35 mouse cellular contexts compared by ENCODE assay signal in the genomic region with DNA sequence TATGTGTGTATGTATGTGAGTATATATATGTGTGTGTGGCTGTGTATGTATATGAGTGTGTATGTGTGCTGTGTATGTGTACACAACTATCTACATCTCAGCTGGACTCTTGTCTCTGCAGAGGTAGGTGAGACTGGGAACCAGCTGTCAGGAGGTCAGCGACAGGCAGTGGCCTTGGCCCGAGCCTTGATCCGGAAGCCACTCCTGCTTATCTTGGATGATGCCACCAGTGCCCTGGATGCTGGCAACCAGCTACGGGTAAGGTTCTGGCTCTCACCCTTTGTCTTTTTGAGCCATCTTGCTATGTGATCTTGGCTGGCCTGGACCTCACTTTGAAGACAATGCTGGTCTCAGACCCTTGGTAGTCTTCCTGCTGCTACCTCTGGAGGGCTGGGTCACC.
"Had no signal": no experiment of that assay in that cellular context is flagged by ENCODE, and none has a peak within 500 bp of the region (broad histone marks: within the 10 kb centered on the region; RNA-seq: fewer than 3 reads in every experiment).

No protein-coding gene starts in this region.

- H3K9me3 ChIP-seq: heart, embryonic 10.5 days; heart, embryonic 12.5 days; heart, embryonic 13.5 days; heart, embryonic 15.5 days; hindbrain, embryonic 10.5 days; hindbrain, embryonic 12.5 days; hindbrain, embryonic 13.5 days; hindbrain, embryonic 15.5 days; intestine, embryonic 15.5 days; kidney, embryonic 15.5 days had no signal

- H3K27ac ChIP-seq: heart, embryonic 10.5 days; heart, embryonic 13.5 days; heart, embryonic 15.5 days; hindbrain, embryonic 10.5 days; hindbrain, embryonic 12.5 days; hindbrain, embryonic 13.5 days; hindbrain, embryonic 14.5 days; hindbrain, embryonic 15.5 days; hindbrain, postnatal 0 days; intestine, embryonic 15.5 days; kidney, embryonic 15.5 days; kidney, postnatal 0 days; layer of hippocampus, adult 2 months had no signal

- H3K4me3 ChIP-seq: heart, embryonic 10.5 days; heart, embryonic 12.5 days; heart, embryonic 13.5 days; heart, embryonic 15.5 days; hindbrain, embryonic 10.5 days; hindbrain, embryonic 12.5 days; hindbrain, embryonic 13.5 days; hindbrain, embryonic 15.5 days; intestine, embryonic 15.5 days; kidney, embryonic 15.5 days; layer of hippocampus, adult 2 months had no signal

- H3K4me2 ChIP-seq: heart, embryonic 11.5 days; heart, embryonic 12.5 days; heart, embryonic 13.5 days; heart, embryonic 15.5 days; hindbrain, embryonic 12.5 days; hindbrain, embryonic 13.5 days; hindbrain, embryonic 14.5 days; hindbrain, embryonic 15.5 days; intestine, embryonic 15.5 days; kidney, embryonic 15.5 days had no signal

- H3K36me3 ChIP-seq: heart, embryonic 10.5 days; heart, embryonic 12.5 days; heart, embryonic 13.5 days; heart, embryonic 15.5 days; hindbrain, embryonic 10.5 days; hindbrain, embryonic 12.5 days; hindbrain, embryonic 13.5 days; hindbrain, embryonic 15.5 days; intestine, embryonic 15.5 days; kidney, embryonic 15.5 days had no signal

- DNase-seq: heart, postnatal 10 days; heart, postnatal 14 days; heart, postnatal 36 days; heart, postnatal 4 days; kidney, adult 11 months; kidney, adult 18-20 months; kidney, adult 2 months; kidney, adult 8-10 months; kidney, adult 9 months; kidney, postnatal 10 days; kidney, postnatal 14 days; kidney, postnatal 25 days; kidney, postnatal 36 days; kidney, postnatal 4 days; layer of hippocampus, adult 9-11 months; layer of hippocampus, postnatal 36 days had no signal

- H3K9ac ChIP-seq: heart, embryonic 12.5 days; heart, embryonic 13.5 days; heart, embryonic 15.5 days; hindbrain, embryonic 12.5 days; hindbrain, embryonic 13.5 days; hindbrain, embryonic 14.5 days; hindbrain, embryonic 15.5 days; intestine, embryonic 15.5 days; kidney, embryonic 15.5 days had no signal

- ATAC-seq: hindbrain, embryonic 16.5 days; hindbrain, postnatal 0 days; inflammation-experienced regulatory T-cells, adult 6 months; intestine, embryonic 15.5 days; intestine, embryonic 16.5 days; intestine, postnatal 0 days had no signal
